Mouse (Mus musculus) myocyte (in vitro differentiated cells): ENCODE results near the gene Mdm2.

Experiments
- E2F4 ChIP-seq: IDR thresholded peaks from one replicate; pipeline ENCODE4 v1.6.1; 2011; ENCODE audit warnings: mild to moderate bottlenecking, control low read depth, moderate library complexity; ENCODE audit not compliant: insufficient read depth
- MAX ChIP-seq: IDR thresholded peaks from one replicate; pipeline ENCODE4 v1.6.1; 2011; ENCODE audit warnings: low read depth, mild to moderate bottlenecking, control low read depth
- POLR2A ChIP-seq: IDR thresholded peaks from one replicate; pipeline ENCODE4 v1.6.1; 2011; ENCODE audit warnings: low read depth, mild to moderate bottlenecking, control low read depth, moderate library complexity; ENCODE audit not compliant: insufficient read length
- TCF12 ChIP-seq: IDR thresholded peaks from one replicate; pipeline ENCODE4 v1.6.1; 2011; ENCODE audit warnings: mild to moderate bottlenecking, control low read depth; ENCODE audit not compliant: poor library complexity, insufficient read depth, severe bottlenecking
- TCF3 ChIP-seq: IDR thresholded peaks from one replicate; pipeline ENCODE4 v1.6.1; 2011; ENCODE audit warnings: low read depth, control low read depth; ENCODE audit not compliant: insufficient read length
- USF1 ChIP-seq: IDR thresholded peaks from one replicate; pipeline ENCODE4 v1.6.1; 2011; ENCODE audit warnings: low read depth, mild to moderate bottlenecking, control low read depth, moderate library complexity

DNA sequence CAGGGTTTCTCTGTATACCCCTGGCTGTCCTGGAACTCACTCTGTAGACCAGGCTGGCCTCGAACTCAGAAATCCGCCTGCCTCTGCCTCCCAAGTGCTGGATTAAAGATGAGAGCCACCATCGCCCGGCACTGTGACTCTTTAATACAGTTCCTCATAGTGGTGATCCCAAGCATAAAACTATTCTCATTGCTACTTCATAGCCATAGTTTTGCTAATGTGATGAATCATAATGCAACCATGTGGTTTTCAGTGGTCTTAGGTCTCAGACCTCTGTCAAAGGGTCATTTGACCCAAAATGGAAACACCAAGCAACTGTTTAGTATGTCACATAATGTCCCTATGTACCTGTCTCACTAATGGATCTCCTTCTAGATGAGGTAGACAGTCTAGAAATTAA, 15.0 kb downstream of the Mdm2 start:
- TF ChIP-seq POLR2A: no peak
- no peak for TF ChIP-seq MAX
- TF ChIP-seq TCF12: no peak
- no peak for TF ChIP-seq USF1
- no peak for TF ChIP-seq TCF3
- TF ChIP-seq E2F4: no peak
